Mouse (Mus musculus): ENCODE measurements around the gene Kcnma1. TPM values are rescaled to one million over a fixed set of nuclear protein-coding genes. Genes with fewer than 3 reads are reported as not detected.

Kcnma1 gene
- polyA plus RNA-seq, 1 experiment from 2014 or later, result 0.16 TPM

- Histone ChIP-seq H3K27me3 (ENCODE audit: insufficient read depth, poor library complexity, severe bottlenecking) (no peaks in the 10 kb centered on the region), H3K4me3 (no peak overlapping the region), H3K4me1 (no peaks in the 10 kb centered on the region), H3K27ac (no peak overlapping the region), H3K36me3 (no peaks in the 10 kb centered on the region), H3K9me3 (no peaks in the 10 kb centered on the region)
- WGBS, result 84% methylated on average over 2 of the region's 2 CpGs
- DNase-seq (ENCODE audit: low spot score), result no peak
These were observed 458.6 kb downstream of the Kcnma1 start for GRCm38 (mm10) chr14:23555647-23556046.

GRCm38 (mm10) chr14:23552252-23552974, 461.9 kb downstream of the Kcnma1 start:
- Histone ChIP-seq H3K27me3 (ENCODE audit: insufficient read depth, poor library complexity, severe bottlenecking) (no peaks in the 10 kb centered on the region), H3K9me3 (no peaks in the 10 kb centered on the region), H3K36me3 (no peaks in the 10 kb centered on the region), H3K4me3 (no peak overlapping the region), H3K4me1 (no peaks in the 10 kb centered on the region), H3K27ac (no peak overlapping the region)
- 55% methylated on average over 5 of the region's 5 CpGs for WGBS
- DNase-seq (ENCODE audit: low spot score), result no peak

GRCm38 (mm10) chr14:23550467-23550866, 463.8 kb downstream of the Kcnma1 start:
- WGBS, result 71% methylated on average over 3 of the region's 3 CpGs

GRCm38 (mm10) chr14:23542131-23542530, 472.2 kb downstream of the Kcnma1 start:
- H3K9me3 ChIP-seq, result no peaks in the 10 kb centered on the region
- H3K4me1 ChIP-seq, result no peaks in the 10 kb centered on the region
- H3K36me3 ChIP-seq, result no peaks in the 10 kb centered on the region
- no peak overlapping the region for H3K27ac ChIP-seq
- WGBS, result 71% methylated on average over 6 of the region's 6 CpGs
- no peak overlapping the region for H3K4me3 ChIP-seq
- no peak for DNase-seq (ENCODE audit: low spot score)
- H3K27me3 ChIP-seq (ENCODE audit: insufficient read depth, poor library complexity, severe bottlenecking), result no peaks in the 10 kb centered on the region

More at GRCm38 (mm10) chr14:23550467-23550866, 463.8 kb downstream of the Kcnma1 start:
- Histone ChIP-seq H3K4me1 (no peaks in the 10 kb centered on the region), H3K36me3 (no peaks in the 10 kb centered on the region), H3K9me3 (no peaks in the 10 kb centered on the region), H3K4me3 (no peak overlapping the region), H3K27me3 (ENCODE audit: insufficient read depth, poor library complexity, severe bottlenecking) (no peaks in the 10 kb centered on the region), H3K27ac (no peak overlapping the region)
- DNase-seq (ENCODE audit: low spot score), result no peak

- H3K9me3 ChIP-seq, result peaks cover 2% of the 10 kb centered on the region; the same call in 1 of the 2 replicates
- no peaks in the 10 kb centered on the region for H3K36me3 ChIP-seq
- no peak overlapping the region for H3K27ac ChIP-seq
- no peak overlapping the region for H3K4me3 ChIP-seq
- no peak for DNase-seq (ENCODE audit: low spot score)
- H3K4me1 ChIP-seq, result no peaks in the 10 kb centered on the region
- 86% methylated on average over 3 of the region's 3 CpGs for WGBS
- H3K27me3 ChIP-seq (ENCODE audit: insufficient read depth, poor library complexity, severe bottlenecking), result no peaks in the 10 kb centered on the region
These were observed 474.7 kb downstream of the Kcnma1 start for GRCm38 (mm10) chr14:23539621-23540020.

GRCm38 (mm10) chr14:23533346-23533745, 480.9 kb downstream of the Kcnma1 start:
- DNase-seq (ENCODE audit: low spot score), result no peak
- H3K4me3 ChIP-seq, result no peak overlapping the region
- WGBS, result 85% methylated on average over 3 of the region's 3 CpGs
- H3K36me3 ChIP-seq, result no peaks in the 10 kb centered on the region
- H3K27ac ChIP-seq, result no peak overlapping the region
- no peaks in the 10 kb centered on the region for H3K27me3 ChIP-seq (ENCODE audit: insufficient read depth, poor library complexity, severe bottlenecking)
- peaks cover 3% of the 10 kb centered on the region for H3K9me3 ChIP-seq
- H3K4me1 ChIP-seq, result no peaks in the 10 kb centered on the region

- 64% methylated on average over 8 of the region's 8 CpGs for WGBS
- Histone ChIP-seq H3K4me1 (no peaks in the 10 kb centered on the region), H3K4me3 (no peak overlapping the region), H3K27ac (no peak overlapping the region), H3K9me3 (peaks cover 3% of the 10 kb centered on the region), H3K36me3 (no peaks in the 10 kb centered on the region), H3K27me3 (ENCODE audit: insufficient read depth, poor library complexity, severe bottlenecking) (no peaks in the 10 kb centered on the region)
- no peak for DNase-seq (ENCODE audit: low spot score)
These were observed 482.4 kb downstream of the Kcnma1 start for GRCm38 (mm10) chr14:23531735-23532525.

- Histone ChIP-seq H3K4me3 (no peak overlapping the region), H3K27me3 (ENCODE audit: insufficient read depth, poor library complexity, severe bottlenecking) (no peaks in the 10 kb centered on the region), H3K27ac (no peak overlapping the region), H3K4me1 (no peaks in the 10 kb centered on the region), H3K36me3 (no peaks in the 10 kb centered on the region), H3K9me3 (peaks cover 2% of the 10 kb centered on the region)
- DNase-seq (ENCODE audit: low spot score), result no peak
- WGBS, result 10% methylated on average over 4 of the region's 4 CpGs
These were observed 484.6 kb downstream of the Kcnma1 start for GRCm38 (mm10) chr14:23529720-23530119.

GRCm38 (mm10) chr14:23529229-23529628, 485.1 kb downstream of the Kcnma1 start:
- Histone ChIP-seq H3K27ac (no peak overlapping the region), H3K27me3 (ENCODE audit: insufficient read depth, poor library complexity, severe bottlenecking) (no peaks in the 10 kb centered on the region), H3K4me3 (no peak overlapping the region), H3K4me1 (no peaks in the 10 kb centered on the region), H3K36me3 (no peaks in the 10 kb centered on the region), H3K9me3 (no peaks in the 10 kb centered on the region; the same call in 1 of the 2 replicates)
- DNase-seq (ENCODE audit: low spot score), result no peak
- 59% methylated on average over 1 of the region's 1 CpGs for WGBS

GRCm38 (mm10) chr14:23525910-23526309, 488.4 kb downstream of the Kcnma1 start:
- no peaks in the 10 kb centered on the region for H3K36me3 ChIP-seq
- no peaks in the 10 kb centered on the region for H3K4me1 ChIP-seq
- no peak for DNase-seq (ENCODE audit: low spot score)
- no peaks in the 10 kb centered on the region for H3K27me3 ChIP-seq (ENCODE audit: insufficient read depth, poor library complexity, severe bottlenecking)
- no peak overlapping the region for H3K27ac ChIP-seq
- H3K4me3 ChIP-seq, result no peak overlapping the region
- H3K9me3 ChIP-seq, result no peaks in the 10 kb centered on the region
- WGBS, result 66% methylated on average over 1 of the region's 1 CpGs

- H3K36me3 ChIP-seq, result no peaks in the 10 kb centered on the region
- H3K27me3 ChIP-seq (ENCODE audit: insufficient read depth, poor library complexity, severe bottlenecking), result no peaks in the 10 kb centered on the region
- WGBS, result 73% methylated on average over 6 of the region's 6 CpGs
- no peak overlapping the region for H3K4me3 ChIP-seq
- H3K9me3 ChIP-seq, result no peaks in the 10 kb centered on the region
- no peak for DNase-seq (ENCODE audit: low spot score)
- H3K27ac ChIP-seq, result no peak overlapping the region
- no peaks in the 10 kb centered on the region for H3K4me1 ChIP-seq
These were observed 490.3 kb downstream of the Kcnma1 start for GRCm38 (mm10) chr14:23523825-23524491.

GRCm38 (mm10) chr14:23522606-23523159, 491.6 kb downstream of the Kcnma1 start:
- H3K36me3 ChIP-seq, result no peaks in the 10 kb centered on the region
- H3K27ac ChIP-seq, result no peak overlapping the region
- 69% methylated on average over 4 of the region's 4 CpGs for WGBS
- DNase-seq (ENCODE audit: low spot score), result no peak
- no peaks in the 10 kb centered on the region for H3K9me3 ChIP-seq
- no peaks in the 10 kb centered on the region for H3K27me3 ChIP-seq (ENCODE audit: insufficient read depth, poor library complexity, severe bottlenecking)
- no peak overlapping the region for H3K4me3 ChIP-seq
- no peaks in the 10 kb centered on the region for H3K4me1 ChIP-seq
